Mouse (Mus musculus): ENCODE results near the gene Wipf1. TPM values are rescaled to one million over a fixed set of nuclear protein-coding genes. Genes with fewer than 3 reads are reported as not detected.

Gene Wipf1
- polyA plus RNA-seq, 1 experiment from 2014 or later, result 15.1 TPM

- no peak overlapping the region for H3K9ac ChIP-seq
- H3K27me3 ChIP-seq, result no peaks in the 10 kb centered on the region
- no peak for ATAC-seq (ENCODE audit: insufficient number of reproducible peaks, low FRiP score, low TSS enrichment, low read depth)
- H3K36me3 ChIP-seq, result peaks cover 9% of the 10 kb centered on the region; the same call in 1 of the 2 replicates
- no peak overlapping the region for H3K27ac ChIP-seq
- H3K4me1 ChIP-seq, result peaks cover 22% of the 10 kb centered on the region
- no peaks in the 10 kb centered on the region for H3K9me3 ChIP-seq
- H3K4me3 ChIP-seq, result no peak overlapping the region
- no peak overlapping the region for H3K4me2 ChIP-seq
Observed at GRCm38 (mm10) chr2:73498322-73498721, 31.2 kb downstream of the Wipf1 start.

DNA sequence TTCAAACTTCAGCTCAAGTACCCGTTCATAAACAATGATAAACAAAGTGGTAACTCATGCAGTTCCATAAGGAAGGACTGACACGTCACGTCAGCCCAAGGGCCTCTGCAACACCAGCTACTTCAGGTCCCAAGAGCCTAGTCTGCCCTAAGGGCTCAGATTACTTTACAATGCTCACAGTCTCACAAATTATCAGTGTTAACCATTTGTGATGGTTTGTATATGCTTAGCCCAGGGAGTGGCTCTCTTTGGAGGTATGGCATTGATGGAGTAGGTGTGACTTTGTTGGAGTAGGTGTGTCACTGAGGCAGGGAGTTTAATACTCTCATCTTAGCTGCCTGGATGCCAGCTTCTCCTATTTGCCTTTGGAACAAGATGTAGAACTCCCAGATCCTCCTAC lies 32.0 kb downstream of the Wipf1 start:
- Histone ChIP-seq H3K4me3 (no peak overlapping the region), H3K27ac (no peak overlapping the region), H3K4me1 (peaks cover 21% of the 10 kb centered on the region), H3K9me3 (no peaks in the 10 kb centered on the region), H3K9ac (no peak overlapping the region), H3K27me3 (no peaks in the 10 kb centered on the region), H3K4me2 (no peak overlapping the region), H3K36me3 (peaks cover 9% of the 10 kb centered on the region; the same call in 1 of the 2 replicates)
- WGBS, result 46% methylated on average over 3 of the region's 3 CpGs
- ATAC-seq (ENCODE audit: insufficient number of reproducible peaks, low FRiP score, low TSS enrichment, low read depth), result no peak

DNA sequence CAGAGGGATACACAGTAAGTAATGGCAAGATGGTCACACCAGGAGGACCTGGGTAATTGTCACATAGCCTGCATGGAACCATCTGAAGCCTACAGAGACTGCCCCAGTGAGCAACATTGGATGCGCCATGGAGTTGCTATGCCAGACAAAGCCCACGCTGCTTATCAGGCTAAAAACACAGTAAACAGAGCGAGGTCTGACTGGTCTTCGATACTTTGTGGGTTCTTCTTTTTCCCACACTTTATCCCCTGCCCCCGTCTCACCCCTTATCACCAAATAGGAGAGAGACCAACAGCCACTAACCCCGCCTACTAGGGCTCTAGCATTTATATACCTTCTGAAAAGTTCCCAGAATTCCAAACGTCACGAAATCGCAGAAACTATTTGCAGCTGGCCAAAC lies 32.6 kb downstream of the Wipf1 start:
- Histone ChIP-seq H3K27me3 (no peaks in the 10 kb centered on the region), H3K27ac (no peak overlapping the region), H3K4me2 (no peak overlapping the region), H3K4me1 (peaks cover 23% of the 10 kb centered on the region), H3K4me3 (no peak overlapping the region), H3K36me3 (peaks cover 5% of the 10 kb centered on the region; the same call in 1 of the 2 replicates), H3K9ac (no peak overlapping the region), H3K9me3 (no peaks in the 10 kb centered on the region)
- 89% methylated on average over 9 of the region's 9 CpGs for WGBS
- no peak for ATAC-seq (ENCODE audit: insufficient number of reproducible peaks, low FRiP score, low TSS enrichment, low read depth)

DNA sequence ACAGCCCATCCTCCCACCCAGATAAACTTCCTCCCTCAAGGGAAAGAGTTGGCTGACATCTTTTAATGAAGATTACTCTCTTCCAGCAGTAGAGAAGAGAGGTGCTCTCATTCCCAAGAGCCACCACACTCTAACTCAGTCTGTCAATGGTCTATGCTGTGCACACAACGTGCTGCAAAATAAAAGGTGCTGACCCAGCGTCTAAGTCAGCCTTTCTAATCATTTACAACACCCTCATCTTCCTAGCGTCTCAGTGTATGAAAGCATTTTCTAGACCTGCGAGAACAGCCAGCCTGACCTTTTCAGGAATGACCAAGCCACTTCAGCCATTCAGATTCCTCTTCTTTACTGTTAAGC lies 33.2 kb downstream of the Wipf1 start:
- H3K4me3 ChIP-seq, result no peak overlapping the region
- no peak for ATAC-seq (ENCODE audit: insufficient number of reproducible peaks, low FRiP score, low TSS enrichment, low read depth)
- H3K4me1 ChIP-seq, result peaks cover 28% of the 10 kb centered on the region

DNA sequence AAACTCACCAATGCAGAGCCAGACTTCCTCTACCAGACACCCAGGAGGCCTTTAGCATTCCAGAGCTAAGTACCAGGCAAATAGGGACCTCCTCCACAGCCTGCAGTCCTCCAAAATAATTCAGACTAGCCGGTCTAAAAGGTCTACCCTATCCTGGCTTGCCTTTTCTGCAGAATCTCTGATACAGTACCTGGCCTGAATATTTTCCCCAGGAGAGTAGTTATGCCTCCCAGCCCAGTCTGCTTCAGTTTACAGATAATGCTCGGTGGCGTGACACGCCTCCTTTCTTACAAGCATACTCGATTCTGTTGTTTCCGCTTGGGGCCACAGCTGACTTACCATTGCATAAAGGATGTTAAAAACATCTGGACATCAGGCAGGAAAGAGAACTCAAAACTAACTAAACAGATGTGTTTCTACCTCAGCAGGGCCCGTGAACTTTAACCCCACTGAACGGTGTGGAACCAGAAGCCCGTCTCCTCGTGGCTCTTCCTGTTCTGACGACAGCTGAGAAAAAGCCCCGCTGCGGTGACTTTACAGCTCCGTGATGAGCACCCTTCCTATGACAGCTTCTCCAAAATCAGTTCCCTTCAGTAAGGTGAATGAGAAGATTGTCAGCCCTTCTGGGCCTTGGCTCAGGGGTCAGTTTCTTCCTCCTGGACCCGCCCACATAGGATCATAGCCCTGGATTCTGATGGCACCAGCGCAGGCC lies 33.8 kb downstream of the Wipf1 start:
- ATAC-seq (ENCODE audit: insufficient number of reproducible peaks, low FRiP score, low TSS enrichment, low read depth), result peak; percentile 41; the same call in 1 of the 2 replicates
- WGBS, result 23% methylated on average over 16 of the region's 16 CpGs
- Histone ChIP-seq H3K9ac (no peak overlapping the region), H3K9me3 (no peaks in the 10 kb centered on the region), H3K27ac (peak overlapping the region; percentile 75), H3K27me3 (no peaks in the 10 kb centered on the region), H3K4me1 (peaks cover 33% of the 10 kb centered on the region), H3K4me2 (peak overlapping the region; percentile 20; the same call in 1 of the 2 replicates), H3K36me3 (peaks cover 2% of the 10 kb centered on the region; the same call in 1 of the 2 replicates), H3K4me3 (no peak overlapping the region)

More for the DNA sequence above, 33.2 kb downstream of the Wipf1 start:
- peaks cover 5% of the 10 kb centered on the region; the same call in 1 of the 2 replicates for H3K36me3 ChIP-seq
- H3K9me3 ChIP-seq, result no peaks in the 10 kb centered on the region
- peak overlapping the region; percentile 75 for H3K27ac ChIP-seq
- no peaks in the 10 kb centered on the region for H3K27me3 ChIP-seq
- H3K9ac ChIP-seq, result no peak overlapping the region
- H3K4me2 ChIP-seq, result no peak overlapping the region
- 60% methylated on average over 4 of the region's 4 CpGs for WGBS

- ATAC-seq (ENCODE audit: insufficient number of reproducible peaks, low FRiP score, low TSS enrichment, low read depth), result no peak
- WGBS, result 47% methylated on average over 3 of the region's 3 CpGs
- Histone ChIP-seq H3K4me1 (peaks cover 38% of the 10 kb centered on the region), H3K36me3 (no peaks in the 10 kb centered on the region; the same call in 1 of the 2 replicates), H3K27ac (0 out of 2 replicates have a peak overlapping the region, but pooled peaks have one; percentile 1), H3K4me2 (no peak overlapping the region), H3K9ac (no peak overlapping the region), H3K9me3 (no peaks in the 10 kb centered on the region), H3K27me3 (no peaks in the 10 kb centered on the region), H3K4me3 (no peak overlapping the region)
Observed at GRCm38 (mm10) chr2:73493517-73493916, 36.0 kb downstream of the Wipf1 start.

DNA sequence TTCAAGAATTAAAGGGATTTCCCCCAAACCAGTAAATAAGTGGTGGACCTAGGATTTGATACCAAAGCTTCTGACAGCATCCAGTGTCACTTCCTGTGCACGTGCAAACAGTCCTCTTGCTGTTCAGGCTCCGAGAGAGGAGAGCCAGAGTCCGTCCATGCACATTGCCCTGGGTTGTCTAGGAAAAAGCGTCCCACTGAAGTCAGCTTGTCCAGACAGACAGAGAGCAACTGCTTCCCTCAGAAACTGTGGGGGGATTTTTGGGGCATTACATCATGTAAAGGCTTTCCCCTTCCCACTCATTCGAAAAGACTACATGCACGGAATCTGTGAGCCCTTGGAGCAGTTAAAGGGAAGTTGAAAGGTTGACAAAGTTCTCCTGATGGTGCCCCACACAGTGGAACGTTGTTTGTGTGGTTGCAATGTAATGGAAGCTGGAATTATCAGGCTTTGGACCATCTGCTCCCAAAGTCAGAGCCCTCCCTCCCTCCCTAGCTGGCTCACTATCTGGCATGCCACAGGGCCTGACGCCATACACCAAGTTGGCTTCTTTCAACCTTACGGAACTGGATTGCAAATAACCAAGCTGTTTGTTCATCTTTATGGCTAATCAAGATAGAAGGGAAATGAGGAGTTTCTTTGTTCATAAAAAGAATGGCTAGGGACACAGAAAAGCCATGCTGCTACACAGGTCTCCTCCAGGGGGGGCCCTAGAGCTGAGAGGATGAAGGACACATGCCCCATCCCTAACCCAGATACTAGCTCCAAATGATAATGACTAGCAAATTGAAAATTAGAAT lies 37.9 kb downstream of the Wipf1 start:
- Histone ChIP-seq H3K27me3 (no peaks in the 10 kb centered on the region), H3K9me3 (no peaks in the 10 kb centered on the region), H3K9ac (no peak overlapping the region), H3K4me3 (no peak overlapping the region), H3K4me1 (peaks cover 49% of the 10 kb centered on the region), H3K4me2 (no peak overlapping the region), H3K36me3 (no peaks in the 10 kb centered on the region), H3K27ac (peak overlapping the region; percentile 62)
- 36% methylated on average over 9 of the region's 9 CpGs for WGBS
- ATAC-seq (ENCODE audit: insufficient number of reproducible peaks, low FRiP score, low TSS enrichment, low read depth), result peak; percentile 76; the same call in 1 of the 2 replicates

DNA sequence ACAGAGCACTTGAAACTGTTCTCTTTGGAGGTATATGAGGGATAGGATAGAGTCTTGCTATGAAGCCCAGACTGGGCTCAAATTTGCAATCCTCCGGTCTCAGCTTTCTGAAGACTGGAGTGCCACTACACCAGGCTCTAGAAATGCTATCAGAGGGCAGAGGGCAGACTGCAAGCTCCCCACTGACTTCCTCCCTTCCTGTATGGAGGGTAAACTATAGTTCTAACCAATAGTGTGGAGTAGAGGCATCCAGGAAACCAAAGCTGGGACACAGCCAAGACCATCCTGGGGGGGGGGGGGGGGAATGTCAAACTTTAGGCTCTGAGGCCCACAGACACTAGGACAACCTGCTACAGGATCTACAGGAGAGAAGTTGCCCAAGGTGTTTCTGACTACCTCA lies 39.1 kb downstream of the Wipf1 start:
- 88% methylated on average over 1 of the region's 1 CpGs for WGBS
- H3K4me2 ChIP-seq, result no peak overlapping the region
- H3K36me3 ChIP-seq, result no peaks in the 10 kb centered on the region
- H3K4me1 ChIP-seq, result peaks cover 49% of the 10 kb centered on the region
- peak overlapping the region; percentile 47; the same call in 1 of the 2 replicates for H3K27ac ChIP-seq
- H3K9me3 ChIP-seq, result no peaks in the 10 kb centered on the region
- ATAC-seq (ENCODE audit: insufficient number of reproducible peaks, low FRiP score, low TSS enrichment, low read depth), result no peak
- H3K9ac ChIP-seq, result no peak overlapping the region
- no peak overlapping the region for H3K4me3 ChIP-seq
- H3K27me3 ChIP-seq, result no peaks in the 10 kb centered on the region

DNA sequence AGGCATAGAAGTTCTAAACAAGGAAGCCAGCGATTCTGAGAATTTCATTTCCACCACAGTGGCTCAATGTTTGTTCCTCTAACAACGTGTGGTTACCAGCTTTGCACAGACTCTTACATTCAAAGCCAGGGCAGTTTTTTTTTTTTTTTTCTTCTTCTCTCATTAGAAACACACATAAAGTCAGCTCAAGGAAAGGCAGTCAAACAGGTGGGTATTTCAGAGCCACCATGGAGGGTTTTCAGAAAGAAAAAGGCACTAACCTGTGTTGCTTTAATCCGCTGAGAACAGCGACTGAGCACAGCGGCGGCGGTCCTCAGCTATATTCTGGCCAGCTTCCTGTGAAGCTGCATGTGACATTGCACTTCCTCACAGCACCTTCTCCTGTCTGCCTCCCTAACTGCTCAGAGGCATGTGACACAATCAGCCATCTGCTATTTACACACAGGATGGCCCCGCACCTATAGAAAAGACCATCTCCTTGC lies 43.4 kb downstream of the Wipf1 start:
- H3K27me3 ChIP-seq, result no peaks in the 10 kb centered on the region
- no peaks in the 10 kb centered on the region for H3K9me3 ChIP-seq
- H3K4me1 ChIP-seq, result peaks cover 65% of the 10 kb centered on the region
- H3K9ac ChIP-seq, result no peak overlapping the region
- peak; percentile 40; the same call in 1 of the 2 replicates for ATAC-seq (ENCODE audit: insufficient number of reproducible peaks, low FRiP score, low TSS enrichment, low read depth)
- 30% methylated on average over 8 of the region's 8 CpGs for WGBS
- peak overlapping the region; percentile 90 for H3K27ac ChIP-seq
- peak overlapping the region; percentile 28 for H3K4me3 ChIP-seq
- peak overlapping the region; percentile 42 for H3K4me2 ChIP-seq
- H3K36me3 ChIP-seq, result no peaks in the 10 kb centered on the region

GRCm38 (mm10) chr2:73485236-73486119 lies 44.1 kb downstream of the Wipf1 start:
- Histone ChIP-seq H3K4me2 (peak overlapping the region; percentile 42), H3K4me1 (peaks cover 59% of the 10 kb centered on the region), H3K27me3 (no peaks in the 10 kb centered on the region), H3K9me3 (no peaks in the 10 kb centered on the region), H3K4me3 (peak overlapping the region; percentile 28), H3K36me3 (no peaks in the 10 kb centered on the region), H3K9ac (peak overlapping the region; percentile 10; the same call in 1 of the 2 replicates), H3K27ac (peak overlapping the region; percentile 90)
- ATAC-seq (ENCODE audit: insufficient number of reproducible peaks, low FRiP score, low TSS enrichment, low read depth), result peak; percentile 70; the same call in 1 of the 2 replicates
- 31% methylated on average over 26 of the region's 26 CpGs for WGBS

DNA sequence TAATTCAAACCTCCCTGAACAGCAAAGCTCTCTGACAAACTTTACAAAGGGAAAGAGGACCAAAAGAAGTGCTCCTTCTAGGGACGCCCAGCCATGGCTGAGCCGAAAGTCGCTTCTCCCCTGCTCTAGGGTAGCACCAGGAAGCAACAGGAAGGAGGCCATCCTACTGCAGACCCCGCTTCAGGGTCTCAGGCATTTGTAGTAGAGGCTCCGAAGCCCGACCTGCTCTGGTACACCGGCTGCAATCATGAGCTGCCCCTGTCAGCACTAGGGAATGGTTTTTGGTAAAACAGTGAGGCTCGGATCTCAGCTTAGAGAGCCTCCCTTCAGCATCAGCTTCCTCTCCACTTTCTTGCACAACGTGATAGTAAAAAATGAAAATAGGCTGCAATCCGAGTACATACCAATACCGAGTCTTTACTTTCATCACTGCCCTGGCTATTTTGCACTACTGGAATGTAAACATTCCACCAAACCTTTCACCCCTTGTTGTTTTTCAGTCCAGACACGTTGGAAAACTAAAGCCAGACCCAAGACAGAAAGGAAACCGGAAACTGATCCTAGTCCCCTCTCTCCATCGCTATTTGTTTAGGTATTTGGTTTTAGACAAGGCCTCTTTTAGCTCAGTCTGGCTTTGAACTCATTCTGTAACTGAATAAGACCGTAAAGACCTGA lies 44.8 kb downstream of the Wipf1 start:
- Histone ChIP-seq H3K36me3 (0 out of 2 replicates have a peak, but pooled peaks cover 5% of the 10 kb centered on the region), H3K27me3 (no peaks in the 10 kb centered on the region), H3K4me1 (peaks cover 57% of the 10 kb centered on the region), H3K4me2 (peak overlapping the region; percentile 42), H3K4me3 (peak overlapping the region; percentile 28), H3K27ac (peak overlapping the region; percentile 90), H3K9ac (no peak overlapping the region), H3K9me3 (no peaks in the 10 kb centered on the region)
- 27% methylated on average over 15 of the region's 15 CpGs for WGBS
- ATAC-seq (ENCODE audit: insufficient number of reproducible peaks, low FRiP score, low TSS enrichment, low read depth), result no peak

Data from limb, embryonic 15.5 days (tissue).